Mouse (Mus musculus): Measurements from ENCODE around the gene Vps13a. TPM values are rescaled to one million over a fixed set of nuclear protein-coding genes. Genes with fewer than 3 reads are reported as not detected.

Gene Vps13a
- total and polyA plus RNA-seq, 3 experiments, result 21.5 to 335 (median 29.7) TPM

DNA sequence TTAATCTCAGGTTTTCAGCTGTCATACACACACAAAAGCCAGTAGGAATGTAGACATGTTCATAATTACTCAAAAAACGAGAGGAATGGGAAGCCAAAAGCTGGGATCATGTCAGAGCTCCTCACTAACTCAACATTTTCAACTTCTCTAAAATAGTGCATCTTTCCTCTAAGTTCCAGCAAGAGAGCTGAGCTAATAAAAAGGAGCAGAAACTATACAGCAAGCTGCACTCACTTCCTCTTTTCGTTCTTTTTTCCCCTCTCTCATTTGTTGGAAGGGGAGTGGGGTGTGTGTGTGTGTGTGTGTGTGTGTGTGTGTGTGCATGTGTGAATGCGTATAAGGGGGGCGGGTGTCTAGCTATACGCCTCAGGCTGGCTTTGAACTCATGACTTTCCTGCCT lies 46.9 kb upstream of the Vps13a start:
- H3K4me1 ChIP-seq (ENCODE audit: control insufficient read depth in 1 of 2, insufficient read depth in 2 of 2, low read length in 2 of 2), result no peaks in the 10 kb centered on the region
- H3K9me3 ChIP-seq (replicated peaks; ENCODE audit: insufficient read depth, low read length), result no peaks in the 10 kb centered on the region
- H3K27me3 ChIP-seq (ENCODE audit: control insufficient read depth in 1 of 2, insufficient read depth in 2 of 2, low read length in 2 of 2), result no peaks in the 10 kb centered on the region; a peak in 1 of 4 replicates
- TF ChIP-seq MAFK (IDR thresholded peaks at IDR 0.05; ENCODE audit: borderline replicate concordance, low read depth, low read length) (no peak), EP300 (IDR thresholded peaks at IDR 0.05; ENCODE audit: low read depth in 1 of 2, low read length in 2 of 2) (no peak), ETS1 (IDR thresholded peaks at IDR 0.05; ENCODE audit: low read depth, low read length) (no peak)
- no peak overlapping the region for H3K4me3 ChIP-seq (ENCODE audit: control insufficient read depth in 1 of 2, insufficient read depth in 1 of 2, low read depth in 2 of 2, low read length in 2 of 2)
- peak; percentile 19 for DNase-seq (ENCODE audit: low read depth, low spot score)
- H3K27ac ChIP-seq (ENCODE audit: control insufficient read depth, low read depth, low read length), result no peak overlapping the region
- no peak overlapping the region for H3K9ac ChIP-seq (ENCODE audit: control insufficient read depth, low read depth, low read length, poor library complexity, severe bottlenecking)
- H3K79me2 ChIP-seq (ENCODE audit: control insufficient read depth, insufficient read depth, low read length, poor library complexity), result no peaks in the 10 kb centered on the region
- no peaks in the 10 kb centered on the region for H3K36me3 ChIP-seq (ENCODE audit: control insufficient read depth in 1 of 2, insufficient read depth in 2 of 2, low read length in 2 of 2)

DNA sequence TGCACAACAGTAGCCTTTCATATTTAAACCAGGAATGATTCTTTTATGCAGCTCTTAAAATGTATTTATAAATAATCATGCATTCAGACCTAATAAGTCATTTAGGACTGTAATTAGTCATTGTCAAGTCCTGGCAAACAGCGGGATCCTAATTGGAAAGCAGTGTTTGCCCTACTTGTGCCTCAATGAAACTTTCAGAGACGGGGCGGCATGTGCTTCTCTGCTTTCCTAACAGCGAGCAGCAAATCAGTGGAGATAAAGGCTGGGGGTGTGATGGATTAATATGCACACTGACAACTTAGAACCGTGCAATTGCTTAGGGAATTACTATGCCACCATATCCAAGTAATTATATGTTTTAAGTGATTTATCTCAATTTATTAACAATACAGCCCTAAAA lies 44.5 kb upstream of the Vps13a start:
- Histone ChIP-seq H3K79me2 (ENCODE audit: control insufficient read depth, insufficient read depth, low read length, poor library complexity) (no peaks in the 10 kb centered on the region), H3K9me3 (replicated peaks; ENCODE audit: insufficient read depth, low read length) (no peaks in the 10 kb centered on the region), H3K36me3 (ENCODE audit: control insufficient read depth in 1 of 2, insufficient read depth in 2 of 2, low read length in 2 of 2) (no peaks in the 10 kb centered on the region), H3K4me1 (ENCODE audit: control insufficient read depth in 1 of 2, insufficient read depth in 2 of 2, low read length in 2 of 2) (no peaks in the 10 kb centered on the region), H3K9ac (ENCODE audit: control insufficient read depth, low read depth, low read length, poor library complexity, severe bottlenecking) (no peak overlapping the region), H3K4me3 (ENCODE audit: control insufficient read depth in 1 of 2, insufficient read depth in 1 of 2, low read depth in 2 of 2, low read length in 2 of 2) (no peak overlapping the region), H3K27ac (ENCODE audit: control insufficient read depth, low read depth, low read length) (no peak overlapping the region), H3K27me3 (ENCODE audit: control insufficient read depth in 1 of 2, insufficient read depth in 2 of 2, low read length in 2 of 2) (no peaks in the 10 kb centered on the region; a peak in 2 of 4 replicates)
- DNase-seq (ENCODE audit: low read depth, low spot score), result no peak
- TF ChIP-seq ELF1 (IDR thresholded peaks at IDR 0.05; ENCODE audit: low read depth, low read length) (no peak), MAX (IDR thresholded peaks at IDR 0.05; ENCODE audit: low read length) (no peak), MYB (IDR thresholded peaks at IDR 0.05; ENCODE audit: low read depth, low read length) (no peak), USF1 (IDR thresholded peaks at IDR 0.05; ENCODE audit: low read depth, low read length) (no peak), MAFK (IDR thresholded peaks at IDR 0.05; ENCODE audit: borderline replicate concordance, low read depth, low read length) (no peak), ZNF384 (IDR thresholded peaks at IDR 0.05; ENCODE audit: low read depth, low read length) (no peak)

DNA sequence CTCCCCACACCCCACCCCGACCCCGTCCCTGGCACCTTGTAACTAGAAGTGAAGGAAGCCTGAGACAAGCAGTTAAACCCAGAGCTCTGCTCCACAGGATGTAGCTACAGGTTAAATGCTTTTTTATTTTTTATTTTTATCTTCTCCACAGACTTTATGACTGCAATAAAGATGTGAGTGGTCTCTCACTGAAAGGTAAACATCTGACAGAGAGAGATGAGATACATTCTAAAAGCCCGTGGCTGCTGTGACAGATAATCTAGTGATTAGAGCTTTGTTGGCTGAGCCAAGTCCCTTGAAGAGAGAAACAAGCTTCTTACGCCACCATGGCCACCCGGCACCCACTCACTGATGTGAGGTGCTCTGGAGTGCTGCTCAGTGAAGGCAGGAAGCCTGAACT lies 34.1 kb upstream of the Vps13a start:
- no peaks in the 10 kb centered on the region for H3K79me2 ChIP-seq (ENCODE audit: control insufficient read depth, insufficient read depth, low read length, poor library complexity)
- peak; percentile 49; the same call in 1 of the 2 replicates for TF ChIP-seq GATA1 (IDR thresholded peaks at IDR 0.05; ENCODE audit: low read depth, low read length)
- TF ChIP-seq POLR2AphosphoS2 (IDR thresholded peaks at IDR 0.05; ENCODE audit: low read length), result no peak
- TF ChIP-seq MAZ (IDR thresholded peaks at IDR 0.05; ENCODE audit: low read depth, low read length), result no peak
- no peak for TF ChIP-seq CTCF (IDR thresholded peaks at IDR 0.05 in 2 of 3, conservative IDR thresholded peaks at IDR 0.05 in 1 of 3; ENCODE audit: control insufficient read depth in 1 of 3, insufficient read depth in 1 of 3, low read depth in 2 of 3, low read length in 3 of 3, poor library complexity in 1 of 3, severe bottlenecking in 1 of 3)
- peak in 1 of 2 experiments; percentile 40; a peak in 1 of 4 replicates for TF ChIP-seq EP300 (IDR thresholded peaks at IDR 0.05; ENCODE audit: low read depth in 1 of 2, low read length in 2 of 2)
- TF ChIP-seq E2F4 (IDR thresholded peaks at IDR 0.05; ENCODE audit: borderline replicate concordance, low read depth, low read length), result no peak
- peak; percentile 62; the same call in 1 of the 2 replicates for TF ChIP-seq TCF12 (IDR thresholded peaks at IDR 0.05; ENCODE audit: low read depth, low read length)
- no peak for TF ChIP-seq UBTF (IDR thresholded peaks at IDR 0.05; ENCODE audit: borderline replicate concordance, insufficient read depth, low read depth, low read length)
- H3K27me3 ChIP-seq (ENCODE audit: control insufficient read depth in 1 of 2, insufficient read depth in 2 of 2, low read length in 2 of 2), result no peaks in the 10 kb centered on the region; a peak in 1 of 4 replicates
- H3K4me1 ChIP-seq (ENCODE audit: control insufficient read depth in 1 of 2, insufficient read depth in 2 of 2, low read length in 2 of 2), result peaks cover 0 to 4% of the 10 kb centered on the region in 2 experiments; a peak in 1 of 4 replicates
- no peaks in the 10 kb centered on the region for H3K9me3 ChIP-seq (replicated peaks; ENCODE audit: insufficient read depth, low read length)
- H3K4me3 ChIP-seq (ENCODE audit: control insufficient read depth in 1 of 2, insufficient read depth in 1 of 2, low read depth in 2 of 2, low read length in 2 of 2), result no peak overlapping the region
- H3K36me3 ChIP-seq (ENCODE audit: control insufficient read depth in 1 of 2, insufficient read depth in 2 of 2, low read length in 2 of 2), result peaks cover 0 to 2% of the 10 kb centered on the region in 2 experiments; a peak in 1 of 4 replicates
- H3K27ac ChIP-seq (ENCODE audit: control insufficient read depth, low read depth, low read length), result no peak overlapping the region
- H3K9ac ChIP-seq (ENCODE audit: control insufficient read depth, low read depth, low read length, poor library complexity, severe bottlenecking), result no peak overlapping the region
- DNase-seq (ENCODE audit: low read depth, low spot score), result peak; percentile 40
